Mouse (Mus musculus): ENCODE measurements around the gene Nell1.

DNA sequence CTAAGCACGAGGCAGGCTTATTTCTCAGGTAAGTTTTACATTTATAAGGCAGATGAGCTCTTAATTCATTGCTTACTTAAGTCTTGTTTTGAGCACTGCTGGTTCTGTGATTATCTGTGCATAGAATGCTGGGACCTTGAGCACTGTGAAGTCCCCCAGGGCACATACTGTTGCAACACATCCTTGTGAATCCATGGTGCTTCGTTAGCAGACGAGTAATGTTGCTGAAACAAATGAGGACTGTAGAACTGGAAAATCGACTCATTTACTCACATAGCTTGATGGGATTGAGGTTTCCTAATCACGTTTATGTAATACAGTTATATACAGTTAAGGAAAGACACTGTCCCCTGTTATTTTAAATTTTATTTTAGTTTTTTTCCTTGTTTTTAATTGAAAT, 364.1 kb downstream of the Nell1 start:
- TF ChIP-seq CTCF (IDR thresholded peaks at IDR 0.05; ENCODE audit: low read depth, low read length) (no peak), POLR2A (IDR thresholded peaks at IDR 0.05; ENCODE audit: extremely low read depth, insufficient read depth, low read length) (no peak)

Data from liver, adult 2 months (tissue).